Mouse (Mus musculus) G1E (cell line): ENCODE data around the gene H2afy.

Experiments
- CTCF ChIP-seq: IDR thresholded peaks from 2 replicates; pipeline ENCODE4 v1.5.1; 2012; ENCODE audit warnings: low read depth, low read length, inconsistent platforms, mixed read lengths
- GATA1 ChIP-seq: IDR thresholded peaks from 2 replicates; pipeline ENCODE4 v1.6.1; 2012; ENCODE audit warnings: borderline replicate concordance, low read length, inconsistent platforms, mixed read lengths

GRCm38 (mm10) chr13:56090597-56090996 lies 45.6 kb downstream of the H2afy start:
- TF ChIP-seq CTCF (no peak), GATA1 (no peak)
